Mouse (Mus musculus) forebrain, embryonic 10.5 days (tissue): ENCODE measurements at regions not wholly inside any gene's neighbourhood (a gene's known extent, or its start where the extent isn't known, plus 50 kb on each side); places are given as distances from the start of the nearest gene placed in this dataset.

Source experiments
- DNase-seq: peaks from one replicate; pipeline ENCODE4 v3.0.0-alpha.2; 2017; ENCODE audit warnings: low spot score; ENCODE audit errors: extremely low spot score
- H3K27ac ChIP-seq: fragments of 300-500 bp; sonication (generic); 2 replicates; pipeline ENCODE4 v1.5.1; 2016; ENCODE audit warnings: mild to moderate bottlenecking
- H3K27me3 ChIP-seq: fragments of 300-500 bp; sonication (generic); 2 replicates; pipeline ENCODE4 v1.6.1; 2016; ENCODE audit warnings: mild to moderate bottlenecking; ENCODE audit not compliant: poor library complexity, severe bottlenecking
- H3K36me3 ChIP-seq: fragments of 300-500 bp; sonication (generic); replicated peaks from 2 replicates; pipeline ENCODE4 v1.6.1; 2016; ENCODE audit warnings: mild to moderate bottlenecking, moderate library complexity
- H3K4me1 ChIP-seq: fragments of 300-500 bp; sonication (generic); 2 replicates; pipeline ENCODE4 v1.6.1; 2016
- H3K4me3 ChIP-seq: fragments of 300-500 bp; sonication (generic); 2 replicates; pipeline ENCODE4 v1.5.1; 2016; ENCODE audit warnings: mild to moderate bottlenecking, moderate library complexity
- H3K9me3 ChIP-seq: fragments of 300-500 bp; sonication (generic); 2 replicates; pipeline ENCODE4 v1.6.1; 2016; ENCODE audit warnings: mild to moderate bottlenecking, moderate library complexity
- WGBS: fragments of 180-500 bp; shearing (Covaris S2); methylation state at CpG from one replicate; pipeline ENCODE4 v1.1.7; 2016; 5-methylcytosine and 5-hydroxymethylcytosine counted together

- no peaks in the 10 kb centered on the region for H3K9me3 ChIP-seq
- H3K4me3 ChIP-seq, result no peak overlapping the region
- no peaks in the 10 kb centered on the region for H3K36me3 ChIP-seq
- H3K27me3 ChIP-seq, result peaks cover 27% of the 10 kb centered on the region
- H3K4me1 ChIP-seq, result peaks cover 12% of the 10 kb centered on the region
- H3K27ac ChIP-seq, result no peak overlapping the region
- 90% methylated on average over 9 of the region's 9 CpGs for WGBS
- no peak for DNase-seq
Observed at GRCm38 (mm10) chr7:123059718-123060337, 63.9 kb upstream of the Tnrc6a start.

GRCm38 (mm10) chr7:123063264-123064011 is 60.2 kb upstream of the Tnrc6a start:
- Histone ChIP-seq H3K4me3 (no peak overlapping the region), H3K36me3 (no peaks in the 10 kb centered on the region), H3K27ac (no peak overlapping the region), H3K9me3 (no peaks in the 10 kb centered on the region), H3K4me1 (peaks cover 21% of the 10 kb centered on the region), H3K27me3 (peaks cover 62% of the 10 kb centered on the region)
- DNase-seq, result no peak
- WGBS, result 48% methylated on average over 13 of the region's 13 CpGs

- H3K36me3 ChIP-seq, result no peaks in the 10 kb centered on the region
- H3K9me3 ChIP-seq, result no peaks in the 10 kb centered on the region
- H3K27me3 ChIP-seq, result peaks cover 79% of the 10 kb centered on the region
- 96% methylated on average over 13 of the region's 13 CpGs for WGBS
- no peak overlapping the region for H3K27ac ChIP-seq
- no peak for DNase-seq
- no peak overlapping the region for H3K4me3 ChIP-seq
- H3K4me1 ChIP-seq, result peaks cover 37% of the 10 kb centered on the region
Observed at GRCm38 (mm10) chr7:123065951-123066351, 57.7 kb upstream of the Tnrc6a start.

GRCm38 (mm10) chr7:123067396-123067795 is 56.3 kb upstream of the Tnrc6a start:
- peaks cover 37% of the 10 kb centered on the region for H3K4me1 ChIP-seq
- H3K36me3 ChIP-seq, result no peaks in the 10 kb centered on the region
- H3K27me3 ChIP-seq, result peaks cover 86% of the 10 kb centered on the region
- 93% methylated on average over 1 of the region's 1 CpGs for WGBS
- no peak overlapping the region for H3K4me3 ChIP-seq
- H3K9me3 ChIP-seq, result no peaks in the 10 kb centered on the region
- no peak overlapping the region for H3K27ac ChIP-seq
- DNase-seq, result no peak

GRCm38 (mm10) chr7:123068241-123068640 is 55.4 kb upstream of the Tnrc6a start:
- WGBS, result 76% methylated on average over 1 of the region's 1 CpGs
- Histone ChIP-seq H3K27me3 (peaks cover 87% of the 10 kb centered on the region), H3K4me3 (no peak overlapping the region), H3K9me3 (no peaks in the 10 kb centered on the region), H3K27ac (no peak overlapping the region), H3K36me3 (no peaks in the 10 kb centered on the region), H3K4me1 (peaks cover 31% of the 10 kb centered on the region)
- no peak for DNase-seq

GRCm38 (mm10) chr7:123068715-123069273 is 54.9 kb upstream of the Tnrc6a start:
- DNase-seq, result peak; percentile 46
- Histone ChIP-seq H3K27me3 (peaks cover 81% of the 10 kb centered on the region), H3K4me3 (no peak overlapping the region), H3K9me3 (no peaks in the 10 kb centered on the region), H3K4me1 (peaks cover 26% of the 10 kb centered on the region), H3K27ac (peak overlapping the region; percentile 2; the same call in 1 of the 2 replicates), H3K36me3 (no peaks in the 10 kb centered on the region)
- 36% methylated on average over 9 of the region's 9 CpGs for WGBS

GRCm38 (mm10) chr7:123069280-123069679 is 54.4 kb upstream of the Tnrc6a start:
- 17% methylated on average over 4 of the region's 4 CpGs for WGBS
- H3K27me3 ChIP-seq, result peaks cover 83% of the 10 kb centered on the region
- no peak overlapping the region for H3K4me3 ChIP-seq
- no peaks in the 10 kb centered on the region for H3K9me3 ChIP-seq
- peak; percentile 38 for DNase-seq
- peaks cover 25% of the 10 kb centered on the region for H3K4me1 ChIP-seq
- H3K36me3 ChIP-seq, result no peaks in the 10 kb centered on the region
- peak overlapping the region; percentile 2; the same call in 1 of the 2 replicates for H3K27ac ChIP-seq

- peaks cover 73% of the 10 kb centered on the region for H3K27me3 ChIP-seq
- no peak overlapping the region for H3K4me3 ChIP-seq
- no peaks in the 10 kb centered on the region for H3K36me3 ChIP-seq
- no peak overlapping the region for H3K27ac ChIP-seq
- H3K9me3 ChIP-seq, result no peaks in the 10 kb centered on the region
- DNase-seq, result no peak
- 89% methylated on average over 4 of the region's 4 CpGs for WGBS
- peaks cover 25% of the 10 kb centered on the region for H3K4me1 ChIP-seq
Observed at GRCm38 (mm10) chr7:123070861-123071260, 52.8 kb upstream of the Tnrc6a start.
